Mouse (Mus musculus): ENCODE data around the gene Ttc28. TPM values are rescaled to one million over a fixed set of nuclear protein-coding genes. Genes with fewer than 3 reads are reported as not detected.

Ttc28 gene
- total RNA-seq, 2 experiments from 2014 or later: 19.6 to 23.4 TPM

- no peak for DNase-seq (ENCODE audit: low spot score in 2 of 2)
These were observed 69.1 kb downstream of the Ttc28 start for GRCm38 (mm10) chr5:110948476-110949399.

GRCm38 (mm10) chr5:110949791-110950190 is 70.2 kb downstream of the Ttc28 start:
- peak in 1 of 2 experiments; percentile 11 for DNase-seq (ENCODE audit: low spot score in 2 of 2)

- no peak for DNase-seq (ENCODE audit: low spot score in 2 of 2)
These were observed 78.6 kb downstream of the Ttc28 start for GRCm38 (mm10) chr5:110958196-110958595.

GRCm38 (mm10) chr5:110960067-110960466 is 80.5 kb downstream of the Ttc28 start:
- DNase-seq (ENCODE audit: low spot score in 2 of 2): no peak

GRCm38 (mm10) chr5:110960890-110961289 is 81.3 kb downstream of the Ttc28 start:
- no peak for DNase-seq (ENCODE audit: low spot score in 2 of 2)

- no peak for DNase-seq (ENCODE audit: low spot score in 2 of 2)
These were observed 88.0 kb downstream of the Ttc28 start for GRCm38 (mm10) chr5:110967483-110968055.

GRCm38 (mm10) chr5:110968566-110968965 is 89.0 kb downstream of the Ttc28 start:
- no peak for DNase-seq (ENCODE audit: low spot score in 2 of 2)

GRCm38 (mm10) chr5:110970162-110970780 is 90.7 kb downstream of the Ttc28 start:
- no peak for DNase-seq (ENCODE audit: low spot score in 2 of 2)

GRCm38 (mm10) chr5:110976721-110977120 is 97.1 kb downstream of the Ttc28 start:
- no peak for DNase-seq (ENCODE audit: low spot score in 2 of 2)

GRCm38 (mm10) chr5:110977796-110978195 is 98.2 kb downstream of the Ttc28 start:
- no peak for DNase-seq (ENCODE audit: low spot score in 2 of 2)

GRCm38 (mm10) chr5:110978461-110978860 is 98.9 kb downstream of the Ttc28 start:
- DNase-seq (ENCODE audit: low spot score in 2 of 2): peak; percentile 53 to 78

GRCm38 (mm10) chr5:110979011-110979860 is 99.6 kb downstream of the Ttc28 start:
- DNase-seq (ENCODE audit: low spot score in 2 of 2): peak; percentile 17 to 24

- DNase-seq (ENCODE audit: low spot score in 2 of 2): peak; percentile 22 to 34
These were observed 100.3 kb downstream of the Ttc28 start for GRCm38 (mm10) chr5:110979861-110980346.

- DNase-seq (ENCODE audit: low spot score in 2 of 2): no peak
These were observed 101.0 kb downstream of the Ttc28 start for GRCm38 (mm10) chr5:110980576-110980975.

GRCm38 (mm10) chr5:110982436-110982835 is 102.8 kb downstream of the Ttc28 start:
- DNase-seq (ENCODE audit: low spot score in 2 of 2): peak in 1 of 2 experiments; percentile 30

- no peak for DNase-seq (ENCODE audit: low spot score in 2 of 2)
These were observed 104.6 kb downstream of the Ttc28 start for GRCm38 (mm10) chr5:110984136-110984681.

- peak in 1 of 2 experiments; percentile 24 for DNase-seq (ENCODE audit: low spot score in 2 of 2)
These were observed 117.4 kb downstream of the Ttc28 start for GRCm38 (mm10) chr5:110996835-110997539.

GRCm38 (mm10) chr5:110997692-110998091 is 118.1 kb downstream of the Ttc28 start:
- DNase-seq (ENCODE audit: low spot score in 2 of 2): no peak

- DNase-seq (ENCODE audit: low spot score in 2 of 2): no peak
These were observed 118.7 kb downstream of the Ttc28 start for GRCm38 (mm10) chr5:110998298-110998697.

- no peak for DNase-seq (ENCODE audit: low spot score in 2 of 2)
These were observed 121.3 kb downstream of the Ttc28 start for GRCm38 (mm10) chr5:111000953-111001352.
